Mouse (Mus musculus): ENCODE measurements around the gene Cd44.

DNA sequence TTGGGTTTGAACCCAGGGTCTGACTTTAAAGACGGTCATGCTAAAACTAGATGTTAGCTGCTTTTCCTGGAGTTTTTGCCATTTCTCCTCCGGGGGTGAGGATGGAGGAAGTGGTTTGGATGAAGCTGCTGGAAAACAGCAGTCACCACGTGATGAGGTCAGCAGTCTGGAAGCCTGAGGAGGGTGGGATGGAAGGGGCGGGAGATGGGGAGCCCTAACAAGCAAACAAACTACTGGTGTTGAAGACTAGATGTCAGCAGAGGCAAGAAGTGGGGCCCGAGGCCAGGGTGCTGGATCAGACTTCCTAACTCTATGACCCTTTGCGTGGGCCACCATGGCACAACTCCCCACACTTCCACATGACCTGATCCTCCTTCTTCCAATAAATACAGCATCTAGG is 96.2 kb downstream of the Cd44 start:
- TF ChIP-seq CTCF (IDR thresholded peaks at IDR 0.05; ENCODE audit: low read depth) (no peak), EP300 (IDR thresholded peaks at IDR 0.05; ENCODE audit: low read depth) (no peak)

All from heart, postnatal 0 days (tissue).